Mouse (Mus musculus) left cerebral cortex, postnatal 10 days (tissue): ENCODE data around the gene Lrp8. TPM values are rescaled to one million over a fixed set of nuclear protein-coding genes. Genes with fewer than 3 reads are reported as not detected.

Experiments
- DNase-seq, 2 experiments: peaks; one replicate each; pipeline ENCODE4 v3.0.0; 2021 to 2022; ENCODE audit warnings: low spot score in 2 of 2, mixed read lengths in 1 of 2; ENCODE audit errors: extremely low spot score in 1 of 2
- intact Hi-C: fragments of 180-260 bp; cut with DNase I; formaldehyde crosslinking; loops from one replicate; pipeline ENCODE4 v1.15.1; 2025
- total RNA-seq, 2 experiments: library from RNA; stranded (reverse); gene quantifications; 2 replicates each; pipeline ENCODE4 v1.2.3; 2021

Gene Lrp8
- total RNA-seq, result 100 to 1,000 TPM; 165 to 168 TPM

- intact Hi-C loops, result loop anchor here (2.0 kb wide), 1 partner anchor 63 kb away; no protein-coding TSS in a partner anchor
- peak in 1 of 2 experiments; percentile 92 for DNase-seq
Observed at GRCm38 (mm10) chr4:107802185-107802449, at the start of gene Lrp8. Lrp8 (plus strand) TSS chr4:107802261.

- DNase-seq, result no peak
- intact Hi-C loops, result no loop called here
Observed at GRCm38 (mm10) chr4:107756222-107756621, 45.8 kb upstream of the Lrp8 start.

GRCm38 (mm10) chr4:107757487-107758470 is 44.3 kb upstream of the Lrp8 start:
- intact Hi-C loops, result no loop called here
- DNase-seq, result no peak

- DNase-seq, result no peak
- intact Hi-C loops, result no loop called here
Observed at GRCm38 (mm10) chr4:107758938-107759337, 43.1 kb upstream of the Lrp8 start.

GRCm38 (mm10) chr4:107763001-107763400 is 39.1 kb upstream of the Lrp8 start:
- no peak for DNase-seq
- intact Hi-C loops, result no loop called here

GRCm38 (mm10) chr4:107763598-107763997 is 38.5 kb upstream of the Lrp8 start:
- no peak for DNase-seq
- intact Hi-C loops, result no loop called here

GRCm38 (mm10) chr4:107765196-107765813 is 36.8 kb upstream of the Lrp8 start:
- no peak for DNase-seq
- intact Hi-C loops, result no loop called here

GRCm38 (mm10) chr4:107766182-107766581 is 35.9 kb upstream of the Lrp8 start:
- intact Hi-C loops, result no loop called here
- no peak for DNase-seq

GRCm38 (mm10) chr4:107772122-107772825 is 29.8 kb upstream of the Lrp8 start:
- intact Hi-C loops, result no loop called here
- DNase-seq, result no peak

GRCm38 (mm10) chr4:107774868-107775267 is 27.2 kb upstream of the Lrp8 start:
- no peak for DNase-seq

GRCm38 (mm10) chr4:107775672-107776071 is 26.4 kb upstream of the Lrp8 start:
- intact Hi-C loops, result no loop called here
- no peak for DNase-seq

More at GRCm38 (mm10) chr4:107774868-107775267, 27.2 kb upstream of the Lrp8 start:
- intact Hi-C loops, result no loop called here

GRCm38 (mm10) chr4:107776990-107777673 is 24.9 kb upstream of the Lrp8 start:
- intact Hi-C loops, result no loop called here
- no peak for DNase-seq

- DNase-seq, result peak in 1 of 2 experiments; percentile 75
- intact Hi-C loops, result no loop called here
Observed at GRCm38 (mm10) chr4:107783541-107783940, 18.5 kb upstream of the Lrp8 start.

GRCm38 (mm10) chr4:107788841-107789240 is 13.2 kb upstream of the Lrp8 start:
- intact Hi-C loops, result no loop called here
- no peak for DNase-seq

- intact Hi-C loops, result no loop called here
- DNase-seq, result peak in 1 of 2 experiments; percentile 13
Observed at GRCm38 (mm10) chr4:107800801-107801200, 1.3 kb upstream of the Lrp8 start.

- intact Hi-C loops, result loop anchor here (2.0 kb wide), 1 partner anchor 63 kb away; no protein-coding TSS in a partner anchor
- peak; percentile 70 for DNase-seq
Observed at GRCm38 (mm10) chr4:107801366-107802184, 486 bp upstream of the Lrp8 start.

GRCm38 (mm10) chr4:107802450-107803331 is 630 bp downstream of the Lrp8 start:
- intact Hi-C loops, result loop anchor here (2.0 kb wide), 1 partner anchor 64 kb away; no protein-coding TSS in a partner anchor
- peak in 1 of 2 experiments; percentile 58 for DNase-seq
